Comparison of ENCODE assay signal across 8 mouse cellular contexts in genomic region chr17:24140845-24141424, GRCm38 (mm10). TPM values are rescaled to one million over a fixed set of nuclear protein-coding genes. Genes with fewer than 3 reads are reported as not detected.
A peak's percentile ranks its signal among the peaks of the same experiment; 100 is the strongest.
DNase-seq lines count a peak whose midpoint lies in the region; ATAC-seq lines count a peak whose summit lies in the region.

No protein-coding gene starts in this region.

- DNase-seq in adrenal gland, adult 8-10 months, result peak; percentile 42
- DNase-seq in adrenal gland, adult 18-20 months (ENCODE audit: low spot score in 2 of 2), result no peak
- DNase-seq in CD4-positive helper T cell, adult 2 months (ENCODE audit: low read depth, low spot score), result peak; percentile 60
- peak; percentile 21 for DNase-seq in embryo, embryonic 10 days (ENCODE audit: low spot score)
- DNase-seq in hindbrain, embryonic 10.5 days (ENCODE audit: low spot score), result no peak
- peak; percentile 66 for DNase-seq in naive thymus-derived CD4-positive, alpha-beta T cell, adult 2 months (ENCODE audit: low read depth)
- no peak for DNase-seq in right cerebral cortex, adult 18-20 months

- H3K4me2 ChIP-seq in limb, embryonic 12.5 days, result peak overlapping the region; percentile 87

- H3K4me3 ChIP-seq in hindbrain, embryonic 10.5 days, result peak overlapping the region; percentile 94
- peak overlapping the region; percentile 98 for H3K4me3 ChIP-seq in limb, embryonic 12.5 days (replicated peaks)

- peaks cover 16% of the 10 kb centered on the region for H3K4me1 ChIP-seq in hindbrain, embryonic 10.5 days (replicated peaks)
- peaks cover 11% of the 10 kb centered on the region for H3K4me1 ChIP-seq in limb, embryonic 12.5 days (replicated peaks)

- H3K9ac ChIP-seq in limb, embryonic 12.5 days (replicated peaks), result peak overlapping the region; percentile 94

- no peaks in the 10 kb centered on the region for H3K36me3 ChIP-seq in hindbrain, embryonic 10.5 days
- H3K36me3 ChIP-seq in limb, embryonic 12.5 days, result no peaks in the 10 kb centered on the region

- H3K27me3 ChIP-seq in hindbrain, embryonic 10.5 days (ENCODE audit: insufficient read depth, poor library complexity, severe bottlenecking), result no peaks in the 10 kb centered on the region
- no peaks in the 10 kb centered on the region for H3K27me3 ChIP-seq in limb, embryonic 12.5 days

- H3K9me3 ChIP-seq in hindbrain, embryonic 10.5 days, result no peaks in the 10 kb centered on the region
- H3K9me3 ChIP-seq in limb, embryonic 12.5 days, result no peaks in the 10 kb centered on the region

- WGBS in hindbrain, embryonic 10.5 days, result 1% methylated on average over 43 of the region's 43 CpGs
- 1% methylated on average over 37 of the region's 43 CpGs for WGBS in limb, embryonic 12.5 days

- peak; percentile 40; the same call in 1 of the 2 replicates for ATAC-seq in limb, embryonic 12.5 days (ENCODE audit: insufficient number of reproducible peaks, insufficient read depth, low FRiP score, low TSS enrichment, low read depth)

- H3K27ac ChIP-seq in hindbrain, embryonic 10.5 days, result peak overlapping the region; percentile 94
- peak overlapping the region; percentile 86 for H3K27ac ChIP-seq in limb, embryonic 12.5 days

RNA-seq across cellular contexts. Expression of gene Pdpk1, which starts 9.8 kb away (rescaled TPM):
- 10 to 100 TPM; 46.0 to 63.6 (median 61.9) TPM for total RNA-seq in adrenal gland, adult 8-10 months (2022)
- 10 to 100 TPM; 54.4 to 57.5 TPM for total RNA-seq in adrenal gland, adult 18-20 months (2021)
- polyA plus RNA-seq in hindbrain, embryonic 10.5 days (2016; fragmentation: Nextera tagmentation; extraction: Ambion mirVana), result 30.4 and 32.9 TPM in 2 replicates
- polyA plus RNA-seq in limb, embryonic 12.5 days (2016; fragmentation: Nextera tagmentation; extraction: Ambion mirVana), result 38.5 and 39.1 TPM in 2 replicates

RNA-seq across cellular contexts. Expression of gene Amdhd2, which starts 22.6 kb away (rescaled TPM):
- 10 to 100 TPM; 39.3 to 64.9 (median 50.3) TPM for total RNA-seq in adrenal gland, adult 8-10 months (2022)
- 10 to 100 TPM; 23.8 to 29.2 TPM for total RNA-seq in adrenal gland, adult 18-20 months (2021)
- 42.9 and 50.0 TPM in 2 replicates for polyA plus RNA-seq in hindbrain, embryonic 10.5 days (2016; fragmentation: Nextera tagmentation; extraction: Ambion mirVana)
- polyA plus RNA-seq in limb, embryonic 12.5 days (2016; fragmentation: Nextera tagmentation; extraction: Ambion mirVana), result 38.5 and 40.2 TPM in 2 replicates

RNA-seq across cellular contexts. Expression of gene Atp6v0c, which starts 28.6 kb away (rescaled TPM):
- total RNA-seq in adrenal gland, adult 8-10 months (2022), result 100 to 1,000 TPM; 416 to 520 (median 442) TPM
- total RNA-seq in adrenal gland, adult 18-20 months (2021), result 100 to 1,000 TPM; 434 to 484 TPM
- polyA plus RNA-seq in hindbrain, embryonic 10.5 days (2016; fragmentation: Nextera tagmentation; extraction: Ambion mirVana), result 488 and 579 TPM in 2 replicates
- polyA plus RNA-seq in limb, embryonic 12.5 days (2016; fragmentation: Nextera tagmentation; extraction: Ambion mirVana), result 392 and 404 TPM in 2 replicates

Comparison
In these comparisons a context has a peak if more than half of its experiments do, and no peak if none do; other contexts are left out.
1. DNase-seq: peak in adrenal gland, adult 8-10 months (single experiment), CD4-positive helper T cell, adult 2 months (single experiment), embryo, embryonic 10 days (single experiment) and naive thymus-derived CD4-positive, alpha-beta T cell, adult 2 months (single experiment); none in adrenal gland, adult 18-20 months (0 of 2), hindbrain, embryonic 10.5 days (single experiment) and right cerebral cortex, adult 18-20 months (single experiment).